Mouse (Mus musculus) lung, embryonic 16.5 days (tissue): Measurements from ENCODE around the gene Elf2. TPM values are rescaled to one million over a fixed set of nuclear protein-coding genes. Genes with fewer than 3 reads are reported as not detected.
A peak's percentile ranks its signal among the peaks of the same experiment; 100 is the strongest.

Source experiments
- ATAC-seq: fragments of 200-750 bp; cut with Nextera tagmentation; 2 replicates; pipeline ENCODE4 v1.8.0; 2017; ENCODE audit warnings: low read depth, mild to moderate bottlenecking, moderate library complexity
- H3K27ac ChIP-seq: fragments of 300-500 bp; sonication (generic); 2 replicates; pipeline ENCODE4 v1.5.1; 2014; ENCODE audit warnings: mild to moderate bottlenecking, control low read depth, low read length
- H3K27me3 ChIP-seq: fragments of 300-500 bp; sonication (generic); 2 replicates; pipeline ENCODE4 v1.6.1; 2014; ENCODE audit warnings: low read depth, low read length, mixed read lengths; ENCODE audit not compliant: control insufficient read depth, insufficient read depth
- H3K36me3 ChIP-seq: fragments of 300-500 bp; sonication (generic); 2 replicates; pipeline ENCODE4 v1.6.1; 2014; ENCODE audit warnings: low read length; ENCODE audit not compliant: control insufficient read depth, insufficient read depth
- H3K4me1 ChIP-seq: fragments of 300-500 bp; sonication (generic); replicated peaks from 2 replicates; pipeline ENCODE4 v1.6.1; 2014; ENCODE audit warnings: low read length, mixed read lengths; ENCODE audit not compliant: control insufficient read depth, insufficient read depth
- H3K4me2 ChIP-seq: fragments of 300-500 bp; sonication (generic); 2 replicates; pipeline ENCODE4 v1.6.1; 2014; ENCODE audit warnings: low read depth, low read length, control low read depth
- H3K4me3 ChIP-seq: fragments of 300-500 bp; sonication (generic); 2 replicates; pipeline ENCODE4 v1.5.1; 2014; ENCODE audit warnings: mild to moderate bottlenecking, low read length, control low read depth
- H3K9ac ChIP-seq: fragments of 300-500 bp; sonication (generic); 2 replicates; pipeline ENCODE4 v1.6.1; 2014; ENCODE audit warnings: low read length, control low read depth
- H3K9me3 ChIP-seq: fragments of 300-500 bp; sonication (generic); 2 replicates; pipeline ENCODE4 v1.6.1; 2016; ENCODE audit warnings: low read length; ENCODE audit not compliant: control insufficient read depth
- WGBS: fragments of 180-500 bp; shearing (Covaris S2); extraction: QIAGEN DNeasy Blood & Tissue Kit; methylation state at CpG from one replicate; pipeline ENCODE4 v1.1.7; 2014; 5-methylcytosine and 5-hydroxymethylcytosine counted together
- polyA plus RNA-seq: library from polyadenylated mRNA; unstranded; fragments of >200 nt; fragmentation: Nextera tagmentation; extraction: Ambion mirVana; gene quantifications from 2 replicates; pipeline ENCODE4 v1.2.1, GENCODE M21; 2015

Elf2 gene
- polyA plus RNA-seq, 1 experiment from 2014 or later: 68.4 TPM

GRCm38 (mm10) chr3:51281727-51282126 lies 58.7 kb downstream of the Elf2 start:
- peaks cover 3% of the 10 kb centered on the region; the same call in 1 of the 2 replicates for H3K4me1 ChIP-seq
- H3K9me3 ChIP-seq: no peaks in the 10 kb centered on the region
- H3K27me3 ChIP-seq: no peaks in the 10 kb centered on the region
- WGBS: 87% methylated on average over 4 of the region's 4 CpGs
- no peak overlapping the region for H3K9ac ChIP-seq
- H3K36me3 ChIP-seq: no peaks in the 10 kb centered on the region
- no peak overlapping the region for H3K4me3 ChIP-seq
- ATAC-seq: no peak
- H3K4me2 ChIP-seq: no peak overlapping the region
- no peak overlapping the region for H3K27ac ChIP-seq

GRCm38 (mm10) chr3:51278433-51278832 lies 62.0 kb downstream of the Elf2 start:
- H3K9ac ChIP-seq: no peak overlapping the region
- no peaks in the 10 kb centered on the region for H3K36me3 ChIP-seq
- H3K4me2 ChIP-seq: no peak overlapping the region
- no peaks in the 10 kb centered on the region for H3K9me3 ChIP-seq
- H3K27me3 ChIP-seq: no peaks in the 10 kb centered on the region
- H3K27ac ChIP-seq: no peak overlapping the region
- 57% methylated on average over 4 of the region's 4 CpGs for WGBS
- peaks cover 11% of the 10 kb centered on the region for H3K4me1 ChIP-seq
- no peak overlapping the region for H3K4me3 ChIP-seq
- no peak for ATAC-seq

GRCm38 (mm10) chr3:51277201-51278150 lies 63.0 kb downstream of the Elf2 start:
- WGBS: under 1% methylated on average over 75 of the region's 75 CpGs
- Histone ChIP-seq H3K4me1 (peaks cover 11% of the 10 kb centered on the region), H3K9me3 (no peaks in the 10 kb centered on the region), H3K9ac (peak overlapping the region; percentile 91), H3K4me2 (peak overlapping the region; percentile 72), H3K4me3 (peak overlapping the region; percentile 99), H3K36me3 (no peaks in the 10 kb centered on the region), H3K27me3 (no peaks in the 10 kb centered on the region), H3K27ac (peak overlapping the region; percentile 100)
- ATAC-seq: peak; percentile 67

- H3K4me1 ChIP-seq: peaks cover 11% of the 10 kb centered on the region
- H3K36me3 ChIP-seq: no peaks in the 10 kb centered on the region
- H3K9ac ChIP-seq: peak overlapping the region; percentile 91
- under 1% methylated on average over 56 of the region's 93 CpGs for WGBS
- peak overlapping the region; percentile 100 for H3K27ac ChIP-seq
- H3K4me2 ChIP-seq: peak overlapping the region; percentile 72
- no peaks in the 10 kb centered on the region for H3K9me3 ChIP-seq
- peak; percentile 69 for ATAC-seq
- H3K27me3 ChIP-seq: no peaks in the 10 kb centered on the region
- peak overlapping the region; percentile 99 for H3K4me3 ChIP-seq
These were observed 63.9 kb downstream of the Elf2 start for GRCm38 (mm10) chr3:51276421-51277111.

- under 1% methylated on average over 33 of the region's 33 CpGs for WGBS
- Histone ChIP-seq H3K9ac (peak overlapping the region; percentile 91), H3K27me3 (no peaks in the 10 kb centered on the region), H3K27ac (peak overlapping the region; percentile 100), H3K4me1 (peaks cover 11% of the 10 kb centered on the region), H3K9me3 (no peaks in the 10 kb centered on the region), H3K4me2 (peak overlapping the region; percentile 72), H3K4me3 (peak overlapping the region; percentile 99), H3K36me3 (no peaks in the 10 kb centered on the region)
- peak; percentile 98 for ATAC-seq
These were observed 64.5 kb downstream of the Elf2 start for GRCm38 (mm10) chr3:51275956-51276398.

GRCm38 (mm10) chr3:51270069-51270817 lies 70.2 kb downstream of the Elf2 start:
- Histone ChIP-seq H3K27me3 (no peaks in the 10 kb centered on the region), H3K27ac (peak overlapping the region; percentile 17), H3K9me3 (no peaks in the 10 kb centered on the region), H3K4me2 (no peak overlapping the region), H3K36me3 (peaks cover 7% of the 10 kb centered on the region), H3K4me1 (peaks cover 11% of the 10 kb centered on the region), H3K4me3 (no peak overlapping the region), H3K9ac (no peak overlapping the region; the same call in 1 of the 2 replicates)
- ATAC-seq: no peak
- 55% methylated on average over 12 of the region's 12 CpGs for WGBS

- Histone ChIP-seq H3K9ac (no peak overlapping the region), H3K4me2 (no peak overlapping the region), H3K27ac (no peak overlapping the region), H3K4me3 (no peak overlapping the region), H3K9me3 (no peaks in the 10 kb centered on the region), H3K36me3 (peaks cover 22% of the 10 kb centered on the region), H3K4me1 (peaks cover 4% of the 10 kb centered on the region), H3K27me3 (no peaks in the 10 kb centered on the region)
- WGBS: 73% methylated on average over 12 of the region's 12 CpGs
- ATAC-seq: no peak
These were observed 72.0 kb downstream of the Elf2 start for GRCm38 (mm10) chr3:51268434-51268833.

- Histone ChIP-seq H3K4me2 (no peak overlapping the region), H3K9me3 (no peaks in the 10 kb centered on the region), H3K4me1 (no peaks in the 10 kb centered on the region), H3K27ac (no peak overlapping the region), H3K4me3 (no peak overlapping the region), H3K36me3 (peaks cover 47% of the 10 kb centered on the region), H3K27me3 (no peaks in the 10 kb centered on the region), H3K9ac (no peak overlapping the region)
- 0 out of 2 replicates have a peak, but pooled peaks have one; percentile 28 for ATAC-seq
- 61% methylated on average over 8 of the region's 8 CpGs for WGBS
These were observed 77.5 kb downstream of the Elf2 start for GRCm38 (mm10) chr3:51262942-51263341.
